Mouse (Mus musculus) spleen, adult 12 weeks (tissue): ENCODE data around the gene Klhl31.

Source experiments
- DNase-seq: peaks from one replicate; pipeline ENCODE4 v3.0.0; 2022; ENCODE audit warnings: low spot score

Klhl31 gene

DNA sequence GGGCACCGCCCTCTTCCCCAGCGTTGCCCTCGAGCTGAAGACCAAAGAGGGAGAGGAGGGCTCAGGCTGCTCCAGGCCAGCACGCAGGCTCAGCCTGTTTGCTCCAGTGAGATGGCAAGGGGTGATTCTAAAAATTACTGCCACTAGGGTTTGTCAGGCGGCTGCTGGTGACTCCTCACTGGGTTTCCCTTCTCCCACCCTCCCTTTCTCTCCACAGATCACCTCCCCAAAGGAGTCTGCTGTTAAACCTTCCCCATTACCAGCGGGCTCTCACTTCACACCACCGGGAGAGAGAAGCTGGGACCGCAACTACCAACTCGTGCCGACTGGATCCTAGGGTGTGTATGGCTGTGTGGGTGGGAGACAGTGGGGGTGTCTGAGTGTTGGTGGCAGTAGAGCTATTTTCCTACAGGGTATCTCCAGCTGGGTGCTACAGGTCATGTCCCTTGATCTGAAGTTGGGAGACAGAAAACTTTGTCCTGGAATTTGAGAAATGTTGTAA, at the start of gene Klhl31:
Gene Klhl31 (plus strand): TSS at position 51 of the 502 bp plus-strand sequence.
- no peak for DNase-seq

- DNase-seq: no peak
Observed at GRCm38 (mm10) chr9:77586806-77587591, 49.3 kb upstream of the Klhl31 start.

- no peak for DNase-seq
Observed at GRCm38 (mm10) chr9:77587616-77588015, 48.7 kb upstream of the Klhl31 start.

DNA sequence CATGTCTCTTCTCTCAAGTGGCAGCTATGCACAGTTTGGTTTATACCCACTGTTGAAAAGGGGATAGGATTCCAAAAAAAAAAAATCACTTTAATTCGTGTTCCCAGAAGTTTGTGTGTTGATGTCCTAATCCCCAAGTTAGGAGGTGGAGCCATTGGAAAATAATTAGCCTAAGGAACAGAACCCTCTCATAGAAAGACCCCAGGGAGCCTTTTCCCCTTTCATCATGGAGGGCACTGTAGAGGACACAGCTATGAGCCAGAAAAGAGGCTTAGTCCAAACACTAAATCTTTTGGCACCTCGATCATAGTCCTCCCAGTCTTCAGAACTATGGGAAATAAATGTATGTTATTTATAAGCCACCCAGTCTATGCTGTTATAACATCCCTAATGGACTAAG, 46.8 kb upstream of the Klhl31 start:
- DNase-seq: no peak

- DNase-seq: no peak
Observed at GRCm38 (mm10) chr9:77592423-77592822, 43.9 kb upstream of the Klhl31 start.

DNA sequence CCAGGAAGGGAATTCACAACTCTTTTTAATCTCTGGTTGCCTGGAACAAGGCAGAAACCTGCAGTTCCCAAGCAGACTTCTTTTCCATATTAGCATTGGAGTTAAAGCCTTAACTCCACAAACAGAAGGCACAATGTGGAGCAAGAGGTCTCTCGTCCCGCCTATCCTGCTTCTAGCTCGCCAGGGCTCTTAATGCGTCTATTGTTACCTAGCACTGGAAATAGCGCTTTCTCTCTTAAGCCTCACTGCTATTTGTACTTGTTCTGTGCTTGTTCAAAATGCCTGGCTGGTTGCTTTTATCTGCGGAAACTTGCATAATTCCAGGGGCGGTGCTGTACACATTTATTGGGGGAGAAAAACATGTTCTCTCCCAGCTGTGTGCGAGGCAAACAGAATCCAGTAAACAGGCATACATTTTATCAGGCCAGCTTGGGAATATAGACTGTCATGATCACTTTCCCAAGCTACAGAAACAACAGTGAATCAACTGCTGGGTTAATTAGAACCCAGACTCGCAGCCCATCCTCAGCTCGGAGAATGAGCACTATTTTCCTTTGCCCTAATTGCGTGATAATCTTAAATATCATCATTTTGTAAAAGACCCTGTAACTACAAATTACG, 41.2 kb upstream of the Klhl31 start:
- DNase-seq: no peak

- DNase-seq: peak; percentile 70
Observed at GRCm38 (mm10) chr9:77596355-77596754, 39.9 kb upstream of the Klhl31 start.

- no peak for DNase-seq
Observed at GRCm38 (mm10) chr9:77598560-77598959, 37.7 kb upstream of the Klhl31 start.

DNA sequence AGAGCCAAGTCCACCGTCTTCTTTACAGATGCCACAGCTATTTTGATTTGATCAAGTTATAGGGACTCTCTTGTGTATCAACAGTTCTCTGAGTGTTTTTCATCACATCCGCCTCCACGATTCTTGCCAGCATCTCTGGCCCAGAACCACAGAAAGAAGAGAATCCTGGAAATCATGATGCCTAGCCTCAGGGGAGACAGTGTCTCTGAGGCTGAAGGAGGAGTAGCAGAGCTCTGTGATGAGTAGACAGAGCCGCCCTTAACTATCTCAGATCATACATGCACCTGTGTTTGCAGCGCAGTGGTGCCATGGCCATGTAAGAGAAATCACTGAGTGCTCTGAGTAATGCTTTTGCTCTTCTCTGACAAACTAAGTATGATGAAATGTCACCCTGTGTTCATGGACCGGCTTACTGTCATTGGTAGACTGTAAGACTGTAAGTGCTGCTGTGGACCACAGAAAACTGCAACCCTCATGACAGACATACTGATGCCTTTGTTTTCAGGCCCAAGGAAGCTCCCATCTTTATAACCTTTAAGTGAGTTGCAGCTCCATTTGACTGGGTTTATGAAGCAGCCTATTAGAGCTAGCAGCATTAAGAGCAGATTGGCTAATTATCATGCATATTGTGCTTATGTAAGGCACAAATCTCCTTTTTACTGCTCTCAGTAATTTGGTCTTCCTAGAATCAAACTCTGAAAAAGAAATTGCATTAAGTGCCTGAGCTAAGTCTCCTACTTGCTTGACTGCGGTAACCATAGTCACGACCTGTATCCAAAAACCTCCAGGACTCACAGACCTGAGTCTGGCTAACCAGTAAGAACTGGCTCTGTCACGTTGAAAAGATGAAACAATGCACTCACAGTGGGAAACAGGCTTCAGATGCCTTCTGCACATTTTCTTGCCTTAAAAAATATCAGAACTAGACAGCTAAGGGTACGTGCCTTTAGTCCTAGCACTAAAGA, 33.7 kb upstream of the Klhl31 start:
- DNase-seq: no peak

DNA sequence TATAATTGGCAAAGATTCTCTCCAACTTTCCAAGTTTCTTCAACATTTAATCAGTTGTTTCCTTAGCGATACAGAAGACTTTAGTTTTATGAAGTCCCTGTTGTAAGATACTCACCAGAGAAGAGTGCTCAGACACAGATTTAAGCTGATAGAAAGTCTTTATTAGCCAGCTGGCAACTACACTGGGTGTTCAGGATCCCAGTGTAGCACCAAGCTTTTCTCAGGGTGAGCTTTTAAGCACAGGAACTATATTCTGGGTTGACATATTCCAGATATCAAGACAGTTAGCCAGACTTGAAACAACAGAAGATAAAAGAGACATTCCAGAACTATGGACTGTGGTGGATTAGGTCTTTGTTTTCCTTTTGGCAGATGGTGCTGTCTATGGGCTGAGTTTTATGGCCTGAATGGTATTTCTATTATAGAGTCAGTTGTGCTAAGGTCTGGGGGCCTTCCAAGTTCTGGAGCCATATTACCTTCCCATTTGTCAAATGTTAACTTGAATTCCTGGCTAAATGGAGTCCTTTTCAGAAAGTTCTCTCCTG, 32.3 kb upstream of the Klhl31 start:
- DNase-seq: no peak

DNA sequence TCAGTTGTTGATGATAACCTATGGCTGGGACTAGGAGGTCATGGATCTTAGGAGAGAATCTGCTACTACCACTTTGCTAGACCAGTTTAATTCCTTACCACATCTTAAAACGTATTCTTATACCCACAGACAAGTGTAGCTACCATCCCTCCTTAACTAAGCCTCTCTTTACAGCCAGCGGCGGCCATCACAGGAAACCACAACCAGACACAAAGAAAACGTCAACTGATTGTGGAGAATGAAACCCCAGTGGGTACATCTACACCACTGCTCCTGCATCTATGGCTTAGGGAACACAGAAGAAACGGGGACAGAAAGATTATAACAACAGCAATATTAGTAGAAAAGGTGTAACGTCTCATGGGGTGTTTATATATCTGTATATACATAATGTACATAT, 29.0 kb upstream of the Klhl31 start:
- no peak for DNase-seq

DNA sequence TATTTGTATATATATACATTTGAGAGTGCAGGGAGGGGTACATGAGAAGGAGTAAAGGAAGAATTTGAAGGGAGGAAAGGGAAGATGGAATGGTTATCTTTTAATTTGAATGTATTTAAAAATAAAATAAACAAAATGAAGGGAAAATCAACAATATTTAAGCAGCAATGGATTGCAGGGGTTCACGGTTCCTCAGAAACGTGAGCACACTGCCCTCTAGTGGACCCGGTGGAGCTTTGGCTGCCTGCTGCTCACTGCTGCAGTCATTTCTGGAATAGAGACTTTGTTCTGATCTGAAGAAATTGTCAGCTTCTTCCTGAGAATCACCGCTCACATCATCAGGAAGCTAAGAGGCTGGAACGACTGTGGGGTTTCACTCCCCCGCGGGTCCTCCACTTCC, 28.5 kb upstream of the Klhl31 start:
- DNase-seq: no peak

GRCm38 (mm10) chr9:77610811-77611210, 25.5 kb upstream of the Klhl31 start:
- DNase-seq: no peak

DNA sequence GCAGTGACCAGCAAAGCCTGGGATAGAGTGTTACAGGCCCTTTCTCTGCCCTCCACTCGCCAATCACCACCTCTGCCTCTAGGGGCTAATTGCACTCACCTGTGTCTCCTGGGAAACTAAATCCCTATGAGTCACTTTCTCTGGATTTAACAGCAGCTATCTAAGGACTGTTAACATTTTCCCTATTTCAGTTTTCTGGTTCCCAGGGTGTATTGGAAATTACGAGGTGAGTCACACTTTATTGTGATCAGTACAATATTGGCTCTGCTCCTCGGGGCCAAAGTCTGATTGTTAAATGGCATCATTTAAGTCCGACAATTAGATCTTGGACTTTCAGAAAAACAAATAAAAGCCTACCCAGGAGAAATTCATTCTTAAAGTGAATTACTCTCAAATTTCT, 24.0 kb upstream of the Klhl31 start:
- DNase-seq: no peak

GRCm38 (mm10) chr9:77615868-77616267, 20.4 kb upstream of the Klhl31 start:
- DNase-seq: no peak

DNA sequence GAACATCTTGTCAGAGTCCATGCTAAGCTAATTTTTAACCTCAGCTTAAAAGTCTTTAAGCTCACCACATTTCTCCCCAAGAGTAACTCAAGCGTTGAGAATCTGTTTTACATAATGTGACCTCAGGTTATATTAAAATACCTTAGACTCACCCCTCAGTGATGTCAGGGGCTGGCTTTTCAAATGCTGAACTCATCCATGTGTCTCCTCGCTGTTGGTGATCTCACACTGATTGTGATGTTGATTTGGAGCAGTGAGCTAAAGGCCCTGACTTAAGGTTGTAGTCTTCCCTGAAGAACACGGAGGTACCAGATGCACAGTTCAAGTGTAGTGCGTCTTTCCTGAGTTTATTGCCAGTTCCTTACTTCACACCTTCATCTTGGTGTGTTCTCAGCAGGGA, 19.5 kb upstream of the Klhl31 start:
- DNase-seq: no peak

DNA sequence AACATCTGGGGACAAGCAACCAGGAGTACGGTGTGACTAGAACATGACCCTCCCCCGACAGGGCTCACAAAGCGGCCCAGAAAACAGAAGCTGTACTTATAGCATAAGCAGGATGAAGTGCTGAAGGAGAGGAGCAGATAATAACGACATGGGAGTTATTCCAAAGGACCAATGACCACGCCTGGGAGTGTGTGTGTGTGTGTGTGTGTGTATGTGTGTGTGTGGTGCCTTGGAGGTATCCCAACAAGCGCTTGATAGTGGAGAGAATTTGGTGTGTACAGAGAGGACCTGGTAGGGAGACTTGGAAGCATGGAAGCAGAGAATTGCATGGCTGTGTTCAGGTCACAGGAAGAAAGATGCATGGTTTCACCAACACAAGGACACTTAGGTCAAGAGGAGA, 18.5 kb upstream of the Klhl31 start:
- DNase-seq: no peak

GRCm38 (mm10) chr9:77618392-77618791, 17.9 kb upstream of the Klhl31 start:
- no peak for DNase-seq

DNA sequence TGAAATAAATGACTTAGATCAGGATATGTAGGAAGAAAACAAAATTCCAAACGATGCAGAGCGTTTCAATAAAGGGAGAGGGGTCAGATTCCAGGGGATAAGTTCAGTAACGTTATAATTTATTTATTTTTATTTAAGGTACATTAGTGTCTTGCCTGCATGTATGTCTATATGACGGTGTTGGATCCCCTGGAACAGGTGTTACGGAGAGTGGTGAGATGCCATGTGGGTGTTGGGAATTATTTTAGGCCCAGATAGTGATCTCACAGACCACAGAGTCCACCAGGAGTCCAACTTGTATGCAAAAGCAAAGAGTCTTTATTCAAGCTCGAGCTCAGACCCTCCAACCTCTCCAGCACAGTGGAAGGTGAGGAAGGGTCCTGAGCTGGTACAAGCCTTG, 16.2 kb upstream of the Klhl31 start:
- DNase-seq: no peak

DNA sequence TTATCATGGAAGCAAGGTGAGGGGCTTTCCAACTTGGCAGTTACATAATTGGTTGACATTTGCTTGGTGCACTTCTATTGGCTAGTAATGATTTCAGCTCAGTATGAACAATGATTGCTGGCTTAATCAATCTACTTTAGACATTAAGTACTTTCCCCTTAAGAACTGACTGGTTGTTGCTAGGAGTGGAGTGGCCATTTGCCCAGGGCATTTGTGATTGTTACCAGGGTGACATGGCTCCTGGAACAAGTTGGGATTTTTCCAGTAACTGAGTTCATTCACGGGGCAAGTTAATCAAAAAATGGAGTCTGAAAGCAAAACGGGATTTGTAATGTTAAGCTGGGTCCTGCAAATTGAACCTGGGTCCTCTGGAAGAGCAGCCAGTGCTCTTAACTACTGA, 15.8 kb upstream of the Klhl31 start:
- no peak for DNase-seq

DNA sequence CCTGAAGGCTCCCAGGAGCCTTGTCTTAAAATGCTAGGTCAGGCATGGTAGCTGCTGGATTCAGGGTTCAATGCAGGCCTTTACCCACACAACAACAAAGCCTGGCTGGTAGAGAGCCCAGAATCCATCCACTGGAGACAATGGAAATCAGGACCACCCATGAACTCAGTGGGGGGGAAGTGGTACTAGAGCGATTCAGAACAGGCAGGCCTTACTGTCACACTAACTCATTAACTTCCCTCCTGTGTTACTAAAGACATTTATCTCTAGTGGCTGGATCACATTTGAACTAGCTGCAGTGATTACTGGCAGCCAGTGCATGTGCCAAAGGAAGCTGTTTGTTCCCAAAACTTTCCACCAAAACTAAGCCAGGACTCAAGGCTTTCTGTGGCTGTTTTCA, 13.4 kb upstream of the Klhl31 start:
- DNase-seq: no peak
